Mouse (Mus musculus): Measurements from ENCODE around the gene Man2a2.

- TF ChIP-seq CTCF (IDR thresholded peaks at IDR 0.05), result no peak
- no peak for TF ChIP-seq EP300 (IDR thresholded peaks at IDR 0.05)
Measured at GRCm38 (mm10) chr7:80402651-80403321, 31.6 kb upstream of the Man2a2 start.

All from lung, postnatal 0 days (tissue).